Mouse (Mus musculus) testis, adult 2 months (tissue): ENCODE results near the gene Myo1e.

Experiments used
- CTCF ChIP-seq: fragments of 200-500 bp; IDR thresholded peaks from 2 replicates; pipeline ENCODE4 v1.5.1; 2012; ENCODE audit warnings: low read depth, mild to moderate bottlenecking, inconsistent platforms, low read length, moderate library complexity; ENCODE audit not compliant: control insufficient read depth, insufficient read depth, insufficient replicate concordance
- POLR2A ChIP-seq: fragments of 200-500 bp; IDR thresholded peaks from 2 replicates; pipeline ENCODE4 v1.6.1; 2012; ENCODE audit warnings: low read depth, mild to moderate bottlenecking, inconsistent platforms, low read length, moderate library complexity; ENCODE audit not compliant: control insufficient read depth

DNA sequence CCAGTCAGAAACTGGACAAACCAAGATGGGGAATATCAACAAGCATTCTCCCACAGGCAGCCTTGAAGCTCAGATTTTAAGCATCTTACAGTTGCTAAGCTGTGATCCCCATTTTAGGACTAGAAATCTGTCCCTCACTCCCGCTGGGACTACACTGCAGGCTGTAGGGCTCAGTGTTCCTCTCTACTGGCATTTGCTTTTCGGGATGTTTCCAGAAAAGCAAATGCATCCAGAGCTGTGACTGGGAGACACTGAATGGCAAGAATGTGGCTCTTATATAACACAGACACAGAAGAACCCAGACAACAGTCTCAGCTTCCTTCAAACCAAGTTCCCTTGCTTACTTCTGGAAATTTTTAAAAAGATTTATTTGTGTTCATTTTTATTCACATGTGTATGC lies 158.8 kb downstream of the Myo1e start:
- TF ChIP-seq CTCF (no peak), POLR2A (no peak)
